Mouse (Mus musculus) adrenal gland, postnatal 4 days (tissue): Measurements from ENCODE around the gene Zfp189. TPM values are rescaled to one million over a fixed set of nuclear protein-coding genes. Genes with fewer than 3 reads are reported as not detected.

Source experiments
- DNase-seq, 2 experiments: peaks; one replicate each; pipeline ENCODE4 v3.0.0; 2021 to 2022; ENCODE audit warnings: low spot score in 2 of 2, mixed read lengths in 2 of 2
- total RNA-seq, 2 experiments: library from RNA; stranded (reverse); gene quantifications; 2 replicates each; pipeline ENCODE4 v1.2.3; 2021

Gene Zfp189
- total RNA-seq, 2 experiments from 2014 or later: 8.9 to 9.4 TPM

DNA sequence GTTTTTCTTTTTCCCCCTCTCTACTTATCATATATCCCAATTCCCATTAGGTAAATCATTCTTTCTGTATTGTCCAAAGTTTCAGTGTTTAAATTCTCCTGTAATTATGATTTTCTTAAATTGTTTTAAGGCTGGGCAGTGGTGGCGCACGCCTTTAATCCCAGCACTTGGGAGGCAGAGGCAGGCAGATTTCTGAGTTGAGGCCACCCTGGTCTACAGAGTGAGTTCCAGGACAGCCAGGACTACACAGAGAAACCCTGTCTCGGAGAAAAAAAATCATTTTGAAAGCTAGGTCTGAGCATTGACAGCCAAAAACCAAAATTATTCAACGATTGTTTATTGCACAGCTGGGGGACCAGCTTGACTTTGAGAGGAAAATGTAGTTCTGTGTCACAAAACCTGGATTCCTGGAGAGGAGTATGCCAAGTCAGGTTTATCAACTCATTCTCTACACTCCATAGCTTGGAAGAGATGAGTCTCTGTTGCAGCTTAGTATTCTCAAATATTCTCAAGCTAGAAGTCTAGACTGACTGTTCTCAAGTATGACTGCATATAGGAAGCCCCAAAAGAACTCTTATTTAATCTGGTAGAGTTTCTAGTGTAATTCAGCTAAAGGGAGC lies 14.8 kb downstream of the Zfp189 start:
- DNase-seq: no peak

DNA sequence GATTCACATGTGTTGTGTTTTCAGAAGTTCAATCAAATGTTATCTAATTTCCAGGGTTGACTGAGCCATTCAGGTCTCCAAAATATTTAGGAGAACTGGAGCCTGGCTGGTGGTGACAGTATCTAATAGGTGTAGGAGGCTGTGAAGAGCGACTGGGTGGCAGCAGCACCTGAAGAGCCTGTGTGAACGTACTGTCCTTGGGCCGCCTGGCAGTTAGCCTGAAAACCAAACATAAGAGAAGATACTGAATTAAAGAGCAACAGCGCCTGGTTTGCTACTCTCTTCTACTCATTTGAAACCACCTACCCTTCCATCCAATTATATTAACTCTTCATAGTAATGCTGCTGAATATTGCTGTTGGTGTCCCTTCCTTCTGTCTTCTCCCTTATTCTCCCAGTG lies 15.7 kb downstream of the Zfp189 start:
- no peak for DNase-seq

DNA sequence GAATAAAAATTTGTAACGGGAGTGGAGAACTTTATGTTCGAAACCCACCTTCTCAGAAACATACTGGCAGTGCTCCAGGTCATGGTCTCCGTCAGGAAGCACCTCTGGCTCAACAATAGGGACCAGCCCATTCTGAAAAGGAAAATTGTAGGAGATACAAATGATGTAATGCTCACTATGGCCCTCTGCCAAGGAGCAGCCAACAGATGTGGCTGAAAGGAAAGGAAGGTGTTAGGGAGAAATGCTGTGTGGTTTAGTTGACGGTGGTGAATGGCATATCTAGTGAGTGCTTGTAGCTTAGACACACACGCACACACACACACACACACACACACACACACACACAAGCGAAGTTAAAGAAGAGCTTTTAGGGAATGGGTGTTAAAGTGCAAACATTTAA lies 18.7 kb downstream of the Zfp189 start:
- no peak for DNase-seq

DNA sequence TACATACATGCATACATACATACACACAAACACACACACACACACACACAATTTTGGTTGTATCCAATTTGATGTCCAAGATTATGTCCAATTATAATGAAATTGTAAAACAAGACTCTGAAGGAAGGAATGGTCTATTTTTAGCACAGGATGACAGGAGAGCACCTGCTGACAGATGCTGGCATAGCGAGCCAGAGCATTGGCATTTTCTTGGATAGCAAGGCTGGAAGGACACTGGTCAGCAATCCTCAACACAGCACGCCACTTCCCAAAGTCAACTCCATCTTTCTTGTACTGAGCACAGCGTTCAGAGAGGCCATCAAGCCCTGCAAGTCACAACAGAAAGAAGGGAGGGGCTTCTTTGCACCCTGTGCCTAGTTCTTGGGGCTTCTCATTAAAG lies 20.0 kb downstream of the Zfp189 start:
- no peak for DNase-seq

DNA sequence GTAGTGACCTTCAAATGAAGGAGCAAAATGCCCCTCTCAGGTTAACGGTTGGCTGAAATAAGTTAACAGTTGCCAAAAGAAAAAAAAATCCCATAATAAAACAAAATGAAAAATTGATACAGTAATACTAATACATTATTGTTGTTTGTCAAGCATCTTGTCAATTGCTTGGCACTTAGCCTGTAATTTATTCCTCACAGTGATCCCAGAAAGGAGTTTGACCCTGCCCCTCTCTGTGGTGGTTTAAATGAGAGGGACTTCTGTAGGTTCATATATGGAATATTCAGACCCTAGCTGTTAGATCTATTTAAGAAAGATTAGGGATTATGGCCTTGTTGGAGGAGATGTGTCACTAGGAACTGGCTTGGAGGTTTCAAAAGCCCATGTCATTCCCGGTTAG lies 25.1 kb downstream of the Zfp189 start:
- no peak for DNase-seq

DNA sequence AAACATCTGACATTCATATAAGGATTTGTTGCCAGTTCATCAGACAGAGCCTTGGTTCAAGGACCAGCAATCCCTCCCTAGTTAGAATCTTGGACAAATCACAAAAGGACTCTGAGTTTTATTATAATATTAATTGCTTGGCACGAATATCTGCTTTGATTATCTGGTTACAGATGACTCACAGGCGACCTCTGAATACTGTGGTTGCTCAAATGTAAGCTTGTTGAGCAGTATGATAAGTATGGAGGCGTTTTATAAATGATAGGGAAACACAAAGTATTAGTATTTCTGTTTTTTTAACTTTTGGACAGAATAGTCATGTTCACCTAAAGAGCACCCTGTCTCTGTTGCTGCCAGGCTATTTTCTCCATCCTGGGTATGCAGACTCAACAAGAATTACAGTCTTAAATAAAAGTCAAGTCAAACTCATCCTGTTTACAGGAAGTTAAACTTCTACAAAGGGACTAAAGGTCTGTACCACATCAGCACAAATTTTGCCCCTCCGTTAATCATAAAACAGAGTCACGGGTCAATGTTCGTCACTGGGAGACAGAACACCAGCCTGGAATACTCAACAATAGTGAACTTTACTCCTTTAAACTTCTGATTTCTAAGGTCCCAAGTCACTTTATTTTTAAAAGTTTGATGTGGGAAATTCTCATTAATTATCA lies 26.0 kb downstream of the Zfp189 start:
- DNase-seq: no peak

DNA sequence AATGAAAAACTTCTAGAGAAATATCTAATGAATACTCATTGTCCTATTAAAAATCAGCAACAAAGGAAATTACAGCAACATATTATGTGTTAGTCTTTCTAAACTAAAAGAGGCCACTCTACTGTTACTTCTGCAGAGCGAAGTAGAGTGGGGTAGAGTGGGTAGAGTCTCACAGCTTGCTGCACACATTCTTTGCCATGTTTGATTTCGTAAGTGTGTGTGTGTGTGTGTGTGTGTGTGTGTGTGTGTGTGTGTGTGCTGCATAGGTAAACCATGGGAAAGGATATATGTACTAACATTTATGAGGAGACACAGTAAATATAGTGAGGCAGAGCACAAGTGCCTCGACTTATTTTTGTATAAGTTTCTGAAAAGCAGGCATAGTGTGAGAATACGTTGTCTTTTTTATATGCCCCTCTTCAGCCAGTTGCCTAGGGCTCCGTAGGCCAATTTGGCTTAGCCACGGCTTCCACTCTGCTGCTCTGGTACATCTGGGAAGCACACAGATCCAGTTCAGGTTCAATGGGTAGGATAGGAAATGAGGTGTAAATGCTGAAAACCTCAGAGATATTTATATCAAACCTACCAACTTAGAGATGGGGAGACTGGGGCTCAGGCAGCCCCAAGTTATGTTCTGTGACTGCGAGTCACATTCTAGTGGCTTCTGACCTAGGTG lies 26.7 kb downstream of the Zfp189 start:
- no peak for DNase-seq

DNA sequence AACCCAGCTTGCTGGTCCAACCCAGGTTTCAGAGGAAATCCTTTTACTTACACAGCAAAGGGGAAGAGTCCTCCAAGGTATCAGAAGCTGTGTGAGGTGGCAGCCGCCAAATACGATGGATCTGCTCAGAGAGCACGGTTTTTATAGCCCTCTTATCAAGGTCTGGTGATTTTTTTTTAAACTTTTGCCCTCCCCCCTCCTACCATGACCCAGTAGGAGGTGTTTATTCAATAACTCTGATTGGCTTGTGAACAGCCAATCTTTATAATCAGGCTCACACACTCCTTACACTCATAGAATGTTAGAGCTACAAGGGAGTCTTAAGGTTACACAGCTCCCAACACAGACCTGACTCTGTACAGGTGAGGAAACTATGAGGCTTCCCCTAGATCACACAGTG lies 28.4 kb downstream of the Zfp189 start, which contains the start of gene Aldob:
Gene Aldob (minus strand): TSS at position 164 of the 400 bp plus-strand sequence.
- no peak for DNase-seq

DNA sequence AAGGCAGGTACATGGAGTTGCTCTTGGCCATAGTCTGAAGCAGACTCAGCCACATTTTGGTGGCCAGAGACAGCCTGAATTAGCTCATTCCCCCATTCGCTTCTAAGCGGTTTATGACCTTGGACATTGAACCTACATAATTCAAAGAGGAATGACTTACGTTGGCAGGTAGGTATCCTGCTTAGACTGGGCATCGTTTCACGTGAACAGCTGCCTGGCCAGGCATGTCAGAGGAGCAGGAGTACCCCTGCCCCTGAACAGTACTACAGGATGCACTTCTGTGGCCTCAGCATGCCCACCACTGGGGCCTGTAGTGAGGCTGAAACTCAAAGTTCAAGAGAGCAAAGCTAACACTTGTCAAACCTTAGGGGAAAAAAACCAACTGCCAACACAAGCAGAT lies 32.4 kb downstream of the Zfp189 start:
- no peak for DNase-seq

DNA sequence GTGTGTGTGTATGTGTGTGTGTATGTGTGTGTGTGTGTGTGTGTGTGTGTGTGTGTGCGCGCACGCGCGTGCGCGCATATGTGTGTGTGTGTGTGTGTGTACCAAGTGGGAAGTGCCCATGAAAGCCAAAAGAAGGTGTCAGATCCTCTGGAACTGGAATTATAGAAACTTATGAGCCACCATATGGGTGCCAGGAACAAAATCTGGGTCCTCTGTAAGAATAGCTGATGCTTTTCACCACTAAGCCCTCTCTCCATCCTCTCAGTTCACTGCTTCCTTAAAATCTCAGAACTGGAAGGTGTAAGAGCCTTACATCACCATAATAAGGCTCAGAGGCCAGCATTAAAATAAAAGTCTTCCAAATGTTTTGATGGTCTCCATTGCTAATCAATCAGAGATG lies 36.4 kb downstream of the Zfp189 start:
- no peak for DNase-seq

DNA sequence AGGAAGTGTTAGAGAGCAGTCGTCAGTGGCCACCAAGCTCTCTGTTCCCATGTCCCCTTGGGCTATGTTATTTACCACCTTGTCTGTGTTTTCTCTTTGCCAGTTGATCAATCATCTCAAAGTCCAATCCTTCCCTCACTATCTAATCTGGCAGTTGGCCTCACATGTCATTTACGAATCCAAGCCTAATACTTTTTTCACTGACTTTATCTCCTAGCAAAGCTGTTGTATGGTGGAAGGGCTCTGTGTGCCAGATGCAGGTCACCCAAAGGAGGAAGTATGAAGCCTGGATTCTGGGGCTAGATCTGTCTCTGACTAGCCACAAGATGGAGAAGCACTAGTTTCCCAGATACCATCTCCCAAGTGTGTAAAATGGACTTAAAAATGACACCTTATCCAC lies 37.2 kb downstream of the Zfp189 start:
- DNase-seq: no peak

DNA sequence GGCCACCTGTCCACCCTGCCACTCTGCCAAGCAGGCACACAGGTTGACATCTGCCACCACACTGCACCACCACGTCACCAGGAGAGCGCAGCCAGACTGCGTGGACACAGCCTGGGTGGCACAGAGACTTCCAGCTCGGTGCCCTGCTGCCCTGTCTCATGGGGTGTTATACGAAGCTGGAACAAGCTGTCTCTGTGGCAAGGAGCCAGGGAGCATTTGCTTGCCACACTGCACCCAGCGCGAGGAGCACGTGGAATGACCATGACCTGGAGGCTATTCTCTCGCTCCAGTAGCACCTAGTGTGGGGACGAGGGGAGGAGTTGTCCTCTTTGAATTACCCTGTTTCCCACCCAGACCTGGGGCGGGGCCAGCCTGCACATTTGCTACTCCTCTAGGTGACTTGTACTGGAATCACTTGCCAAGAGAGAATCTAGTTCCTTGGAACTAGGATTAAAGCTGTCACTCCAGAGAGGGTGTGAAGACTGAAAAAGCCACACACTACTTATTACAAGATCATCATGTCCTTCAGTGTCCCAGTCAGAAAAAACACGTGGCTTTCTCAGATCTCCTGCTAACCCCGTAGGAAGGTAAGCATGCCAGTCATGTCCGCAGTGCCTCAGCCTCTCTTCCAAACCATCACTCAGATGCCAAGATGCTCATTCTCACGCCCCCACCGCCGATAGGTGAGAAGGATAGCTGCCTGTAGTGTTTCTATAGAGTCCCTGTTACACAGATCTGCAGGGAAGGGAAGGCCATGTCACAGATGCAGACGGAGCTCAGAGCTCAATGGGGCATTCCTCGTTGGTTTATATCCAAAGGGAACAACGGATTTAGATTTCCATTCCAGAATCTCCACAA lies 39.2 kb downstream of the Zfp189 start:
- DNase-seq: peak in 1 of 2 experiments; percentile 16

DNA sequence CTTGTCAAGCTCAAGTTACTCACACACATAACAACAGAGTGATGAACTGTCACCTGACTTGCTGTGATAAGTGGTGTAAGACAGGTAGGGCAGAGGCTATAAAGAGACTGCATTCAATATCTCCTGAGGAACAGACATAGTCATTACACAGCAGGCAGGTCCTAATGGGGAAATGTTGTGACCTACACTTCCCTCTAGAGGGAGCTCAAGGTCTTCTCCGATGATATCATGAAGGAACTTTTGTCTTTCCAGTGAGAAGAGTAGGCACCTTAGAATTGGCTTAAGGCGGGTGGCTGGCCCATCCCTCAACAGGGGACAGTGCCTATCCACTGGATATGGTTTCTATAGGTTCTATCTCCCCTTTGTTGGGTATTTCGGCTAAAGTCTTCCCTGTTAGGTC lies 46.6 kb downstream of the Zfp189 start:
- DNase-seq: no peak

DNA sequence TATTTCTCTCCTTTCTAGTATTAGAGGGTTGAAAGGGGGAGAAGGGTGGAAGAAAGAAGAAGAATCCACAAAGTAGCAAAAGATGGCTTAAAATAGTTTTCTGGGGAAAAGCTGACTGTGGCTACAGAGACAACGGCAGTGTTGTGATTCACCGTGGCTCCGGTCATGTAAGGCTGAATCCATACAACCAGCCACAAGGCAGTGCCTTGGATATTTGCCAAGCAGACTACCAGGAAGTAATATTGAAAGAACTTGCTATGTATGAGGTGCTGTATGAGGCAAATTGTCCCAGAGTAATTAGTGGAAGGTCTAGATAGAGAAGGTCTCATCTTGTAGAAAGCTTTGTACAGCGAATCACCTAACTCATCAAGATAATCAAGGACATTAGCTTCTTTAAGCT lies 51.2 kb downstream of the Zfp189 start:
- DNase-seq: no peak

Other genes starting within 250 kb of the Zfp189 start
- 1 to 10 TPM; 2.4 to 5.0 TPM for gene Acnat2, start 113.0 kb upstream of the Zfp189 start, total RNA-seq
- gene Acnat1, start 47.3 kb upstream of the Zfp189 start, total RNA-seq: 1 to 10 TPM; 3.8 to 5.8 TPM
- gene Baat, start 14.6 kb upstream of the Zfp189 start, total RNA-seq: 1 to 10 TPM in 1 of 2 experiments, under 1 TPM in 1; 0.50 to 2.0 TPM
- 10 to 100 TPM; 47.8 to 48.6 TPM for gene Mrpl50, start 83 bp upstream of the Zfp189 start, total RNA-seq
- 100 to 1,000 TPM; 112 to 217 TPM for gene Aldob, start 28.4 kb downstream of the Zfp189 start, total RNA-seq
- gene Tmem246, start 76.7 kb downstream of the Zfp189 start, total RNA-seq: 10 to 100 TPM; 13.8 to 14.0 TPM
- gene Rnf20, start 110.8 kb downstream of the Zfp189 start, total RNA-seq: 10 to 100 TPM; 60.6 to 60.8 TPM
- not detected for gene Ppp3r2, start 160.8 kb downstream of the Zfp189 start, total RNA-seq